Mouse (Mus musculus): Measurements from ENCODE around the gene Mier1. TPM values are rescaled to one million over a fixed set of nuclear protein-coding genes. Genes with fewer than 3 reads are reported as not detected.

Gene Mier1
- polyA plus RNA-seq (2017; shearing (Covaris generic)) = 10 to 100 TPM; 47.6 to 68.6 TPM

GRCm38 (mm10) chr4:103114184-103115111 lies at the start of gene Mier1, which contains the start of gene Wdr78:
Mier1 (plus strand) TSS chr4:103114390.
Wdr78 (minus strand) TSS chr4:103114555.

Other genes starting within 250 kb of the Mier1 start
- 1 to 10 TPM in 1 of 2 experiments, under 1 TPM in 1; 0.27 to 2.7 TPM for gene Tctex1d1, start 135.8 kb upstream of the Mier1 start, polyA plus RNA-seq (2017; shearing (Covaris generic))
- gene Insl5, start 87.5 kb upstream of the Mier1 start, polyA plus RNA-seq (2017; shearing (Covaris generic)) = under 1 TPM in 1 of 2 experiments, not detected in 1; 0.98 TPM
- gene Wdr78, start 165 bp downstream of the Mier1 start, polyA plus RNA-seq (2017; shearing (Covaris generic)) = 1 to 10 TPM; 1.7 to 6.4 TPM
- 10 to 100 TPM; 21.0 to 27.8 TPM for gene Slc35d1, start 100.8 kb downstream of the Mier1 start, polyA plus RNA-seq (2017; shearing (Covaris generic))
- under 1 TPM in 1 of 2 experiments, not detected in 1; 0.23 TPM for gene 4921539E11Rik, start 176.5 kb downstream of the Mier1 start, polyA plus RNA-seq (2017; shearing (Covaris generic))
- gene Oma1, start 199.4 kb downstream of the Mier1 start, polyA plus RNA-seq (2017; shearing (Covaris generic)) = 10 to 100 TPM; 29.7 to 35.8 TPM

Measured in inflammation-experienced regulatory T-cells (primary cell).